Mouse (Mus musculus) erythroblast, embryonic 14.5 days (primary cell): Measurements from ENCODE around the gene Fgfr2.

Experiments
- GATA1 ChIP-seq: IDR thresholded peaks from 2 replicates; pipeline ENCODE4 v1.6.1; 2012; ENCODE audit warnings: low read length, inconsistent platforms, mixed read lengths
- TAL1 ChIP-seq: IDR thresholded peaks from 3 replicates; pipeline ENCODE4 v1.6.1; 2012; ENCODE audit warnings: low read length, inconsistent platforms, mixed read lengths

- no peak for TF ChIP-seq GATA1
- no peak for TF ChIP-seq TAL1
Observed at GRCm38 (mm10) chr7:130253264-130253663, 2869.9 kb downstream of the Fgfr2 start.
